Mouse (Mus musculus) heart, embryonic 16.5 days (tissue): ENCODE data around the gene Cacna1h. TPM values are rescaled to one million over a fixed set of nuclear protein-coding genes. Genes with fewer than 3 reads are reported as not detected.

Experiments used
- ATAC-seq: fragments of 200-750 bp; cut with Nextera tagmentation; replicated peaks from 2 replicates; pipeline ENCODE4 v1.8.0; 2017; ENCODE audit warnings: moderate number of reproducible peaks; ENCODE audit not compliant: insufficient read depth, low FRiP score; ENCODE audit errors: extremely low read depth
- H3K27ac ChIP-seq: fragments of 300-500 bp; sonication (generic); 2 replicates; pipeline ENCODE4 v1.5.1; 2014; ENCODE audit warnings: mild to moderate bottlenecking, low read length, control low read depth, moderate library complexity
- H3K27me3 ChIP-seq: fragments of 300-500 bp; sonication (generic); 2 replicates; pipeline ENCODE4 v1.6.1; 2014; ENCODE audit warnings: low read length, mixed read lengths; ENCODE audit not compliant: control insufficient read depth, insufficient read depth
- H3K36me3 ChIP-seq: fragments of 300-500 bp; sonication (generic); 2 replicates; pipeline ENCODE4 v1.6.1; 2014; ENCODE audit not compliant: control insufficient read depth, insufficient read depth
- H3K4me1 ChIP-seq: fragments of 300-500 bp; sonication (generic); 2 replicates; pipeline ENCODE4 v1.6.1; 2014; ENCODE audit warnings: low read length, mixed read lengths; ENCODE audit not compliant: control insufficient read depth, insufficient read depth
- H3K4me2 ChIP-seq: fragments of 300-500 bp; sonication (generic); 2 replicates; pipeline ENCODE4 v1.6.1; 2014; ENCODE audit warnings: low read depth, mild to moderate bottlenecking, control low read depth, low read length
- H3K4me3 ChIP-seq: fragments of 300-500 bp; sonication (generic); 2 replicates; pipeline ENCODE4 v1.5.1; 2014; ENCODE audit warnings: mild to moderate bottlenecking, control low read depth, low read length
- H3K9ac ChIP-seq: fragments of 300-500 bp; sonication (generic); 2 replicates; pipeline ENCODE4 v1.6.1; 2014; ENCODE audit warnings: low read length, control low read depth
- H3K9me3 ChIP-seq: fragments of 300-500 bp; sonication (generic); replicated peaks from 2 replicates; pipeline ENCODE4 v1.6.1; 2016; ENCODE audit warnings: low read length; ENCODE audit not compliant: control insufficient read depth
- WGBS: fragments of 180-500 bp; shearing (Covaris S2); extraction: QIAGEN DNeasy Blood & Tissue Kit; methylation state at CpG from one replicate; pipeline ENCODE4 v1.1.7; 2014; 5-methylcytosine and 5-hydroxymethylcytosine counted together
- polyA plus RNA-seq: library from polyadenylated mRNA; unstranded; fragments of >200 nt; fragmentation: Nextera tagmentation; extraction: Ambion mirVana; gene quantifications from 2 replicates; pipeline ENCODE4 v1.2.1, GENCODE M21; 2015

Cacna1h gene
- polyA plus RNA-seq, 1 experiment from 2014 or later: 4.5 TPM

GRCm38 (mm10) chr17:25416219-25416618, 17.4 kb downstream of the Cacna1h start:
- 12% methylated on average over 3 of the region's 3 CpGs for WGBS
- H3K9ac ChIP-seq: 0 out of 2 replicates have a peak overlapping the region, but pooled peaks have one; percentile 9
- ATAC-seq: 0 out of 2 replicates have a peak, but pooled peaks have one; percentile 30
- no peaks in the 10 kb centered on the region for H3K27me3 ChIP-seq
- H3K4me1 ChIP-seq: peaks cover 44% of the 10 kb centered on the region
- H3K4me2 ChIP-seq: no peak overlapping the region
- no peaks in the 10 kb centered on the region; the same call in 1 of the 2 replicates for H3K9me3 ChIP-seq
- H3K36me3 ChIP-seq: no peaks in the 10 kb centered on the region
- H3K4me3 ChIP-seq: no peak overlapping the region
- peak overlapping the region; percentile 29; the same call in 1 of the 2 replicates for H3K27ac ChIP-seq

GRCm38 (mm10) chr17:25415421-25415913, 18.1 kb downstream of the Cacna1h start:
- Histone ChIP-seq H3K27ac (peak overlapping the region; percentile 29), H3K4me2 (no peak overlapping the region), H3K4me3 (no peak overlapping the region), H3K4me1 (peaks cover 52% of the 10 kb centered on the region), H3K9ac (peak overlapping the region; percentile 38; the same call in 1 of the 2 replicates), H3K27me3 (no peaks in the 10 kb centered on the region), H3K36me3 (no peaks in the 10 kb centered on the region), H3K9me3 (no peaks in the 10 kb centered on the region; the same call in 1 of the 2 replicates)
- 21% methylated on average over 5 of the region's 6 CpGs for WGBS
- ATAC-seq: 0 out of 2 replicates have a peak, but pooled peaks have one; percentile 30

GRCm38 (mm10) chr17:25414917-25415316, 18.7 kb downstream of the Cacna1h start:
- Histone ChIP-seq H3K27ac (peak overlapping the region; percentile 31), H3K36me3 (no peaks in the 10 kb centered on the region), H3K27me3 (no peaks in the 10 kb centered on the region), H3K9ac (peak overlapping the region; percentile 38; the same call in 1 of the 2 replicates), H3K9me3 (no peaks in the 10 kb centered on the region; the same call in 1 of the 2 replicates), H3K4me3 (no peak overlapping the region), H3K4me1 (peaks cover 57% of the 10 kb centered on the region), H3K4me2 (no peak overlapping the region)
- 50% methylated on average over 3 of the region's 3 CpGs for WGBS
- no peak for ATAC-seq

GRCm38 (mm10) chr17:25414209-25414608, 19.4 kb downstream of the Cacna1h start:
- Histone ChIP-seq H3K27ac (no peak overlapping the region; the same call in 1 of the 2 replicates), H3K4me1 (peaks cover 63% of the 10 kb centered on the region), H3K4me2 (no peak overlapping the region), H3K36me3 (no peaks in the 10 kb centered on the region), H3K9me3 (no peaks in the 10 kb centered on the region; the same call in 1 of the 2 replicates), H3K9ac (no peak overlapping the region), H3K27me3 (no peaks in the 10 kb centered on the region), H3K4me3 (no peak overlapping the region)
- whole genome bisulfite sequencing: 44% methylated on average over 4 of the region's 4 CpGs
- peak; percentile 35; the same call in 1 of the 2 replicates for ATAC-seq

- no peak overlapping the region for H3K4me3 ChIP-seq
- H3K9ac ChIP-seq: no peak overlapping the region; the same call in 1 of the 2 replicates
- no peaks in the 10 kb centered on the region; the same call in 1 of the 2 replicates for H3K9me3 ChIP-seq
- H3K4me1 ChIP-seq: peaks cover 74% of the 10 kb centered on the region
- peak overlapping the region; percentile 16; the same call in 1 of the 2 replicates for H3K27ac ChIP-seq
- H3K36me3 ChIP-seq: no peaks in the 10 kb centered on the region
- H3K27me3 ChIP-seq: no peaks in the 10 kb centered on the region
- WGBS: 39% methylated on average over 4 of the region's 4 CpGs
- ATAC-seq: no peak
- no peak overlapping the region for H3K4me2 ChIP-seq
Measured at GRCm38 (mm10) chr17:25411251-25411650, 22.3 kb downstream of the Cacna1h start.

GRCm38 (mm10) chr17:25410786-25411185, 22.8 kb downstream of the Cacna1h start:
- WGBS: 28% methylated on average over 7 of the region's 7 CpGs
- H3K36me3 ChIP-seq: no peaks in the 10 kb centered on the region
- no peak overlapping the region for H3K4me3 ChIP-seq
- no peak overlapping the region for H3K4me2 ChIP-seq
- H3K27ac ChIP-seq: peak overlapping the region; percentile 60; the same call in 1 of the 2 replicates
- H3K9ac ChIP-seq: peak overlapping the region; percentile 38
- ATAC-seq: no peak
- H3K4me1 ChIP-seq: peaks cover 74% of the 10 kb centered on the region
- no peaks in the 10 kb centered on the region for H3K27me3 ChIP-seq
- no peaks in the 10 kb centered on the region; the same call in 1 of the 2 replicates for H3K9me3 ChIP-seq

GRCm38 (mm10) chr17:25410180-25410579, 23.4 kb downstream of the Cacna1h start:
- WGBS: 28% methylated on average over 6 of the region's 6 CpGs
- Histone ChIP-seq H3K4me3 (no peak overlapping the region), H3K27ac (peak overlapping the region; percentile 60), H3K9me3 (no peaks in the 10 kb centered on the region; the same call in 1 of the 2 replicates), H3K4me2 (no peak overlapping the region), H3K27me3 (no peaks in the 10 kb centered on the region), H3K36me3 (no peaks in the 10 kb centered on the region), H3K4me1 (peaks cover 73% of the 10 kb centered on the region), H3K9ac (peak overlapping the region; percentile 52; the same call in 1 of the 2 replicates)
- peak; percentile 43 for ATAC-seq

GRCm38 (mm10) chr17:25409621-25410020, 24.0 kb downstream of the Cacna1h start:
- no peaks in the 10 kb centered on the region; the same call in 1 of the 2 replicates for H3K9me3 ChIP-seq
- no peak for ATAC-seq
- no peak overlapping the region for H3K4me3 ChIP-seq
- WGBS: 75% methylated on average over 7 of the region's 7 CpGs
- H3K4me1 ChIP-seq: peaks cover 72% of the 10 kb centered on the region
- no peaks in the 10 kb centered on the region for H3K27me3 ChIP-seq
- no peak overlapping the region for H3K4me2 ChIP-seq
- no peaks in the 10 kb centered on the region for H3K36me3 ChIP-seq
- H3K27ac ChIP-seq: peak overlapping the region; percentile 60
- H3K9ac ChIP-seq: peak overlapping the region; percentile 52; the same call in 1 of the 2 replicates

GRCm38 (mm10) chr17:25408302-25408999, 25.1 kb downstream of the Cacna1h start:
- H3K36me3 ChIP-seq: no peaks in the 10 kb centered on the region
- 60% methylated on average over 7 of the region's 7 CpGs for WGBS
- no peak overlapping the region for H3K9ac ChIP-seq
- H3K4me2 ChIP-seq: no peak overlapping the region
- no peaks in the 10 kb centered on the region for H3K27me3 ChIP-seq
- ATAC-seq: no peak
- no peak overlapping the region for H3K4me3 ChIP-seq
- H3K4me1 ChIP-seq: peaks cover 63% of the 10 kb centered on the region
- peak overlapping the region; percentile 33 for H3K27ac ChIP-seq
- H3K9me3 ChIP-seq: no peaks in the 10 kb centered on the region; the same call in 1 of the 2 replicates
